Mouse (Mus musculus): Measurements from ENCODE around the gene Elfn2.

Elfn2 gene

GRCm38 (mm10) chr15:78718290-78719250, at the start of gene Elfn2:
TSS of gene Elfn2 (minus strand) at chr15:78718771.
- in situ Hi-C loops (cut with MboI): no loop called here

DNA sequence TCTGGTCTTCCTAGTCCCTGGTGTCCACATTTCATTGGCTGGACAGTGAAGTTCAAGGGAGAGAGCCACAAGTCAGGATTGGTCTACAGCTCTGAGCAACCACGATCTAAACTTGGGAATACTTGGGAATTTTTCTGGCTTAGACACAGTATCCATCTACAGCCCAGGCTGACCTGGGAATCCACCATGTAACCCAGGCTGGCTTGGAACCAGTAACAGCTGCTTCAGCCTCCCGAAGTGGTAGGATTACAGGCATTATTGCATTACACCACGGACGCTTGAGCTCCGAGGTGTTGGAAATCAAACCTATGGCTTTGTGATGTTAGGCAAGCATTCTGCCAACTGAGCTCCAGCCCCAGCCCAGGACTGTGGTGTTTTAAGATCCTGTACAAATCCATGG, 45.1 kb upstream of the Elfn2 start:
- in situ Hi-C loops (cut with MboI): no loop called here

DNA sequence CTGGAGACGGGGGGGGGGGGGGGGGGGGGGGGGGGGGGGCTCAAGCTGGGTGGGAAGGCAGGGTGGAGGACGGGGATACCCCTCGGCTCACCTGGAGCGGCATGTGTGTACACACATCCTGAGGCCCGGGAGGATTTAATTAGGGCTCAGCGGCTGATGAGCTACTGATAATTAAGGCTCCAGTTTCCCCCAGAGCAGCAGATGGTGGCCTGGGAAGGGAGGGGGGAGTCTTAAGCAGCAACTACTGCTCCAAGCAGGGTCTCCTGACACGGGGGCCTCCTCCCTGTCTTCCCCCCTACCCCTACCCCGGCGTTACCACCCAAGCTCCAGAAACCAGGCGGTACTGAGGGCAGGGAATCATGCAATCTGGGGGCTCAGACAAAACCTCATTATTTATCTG, 44.6 kb upstream of the Elfn2 start:
- in situ Hi-C loops (cut with MboI): no loop called here

GRCm38 (mm10) chr15:78761112-78761511, 42.5 kb upstream of the Elfn2 start:
- in situ Hi-C loops (cut with MboI): no loop called here

- in situ Hi-C loops (cut with MboI): no loop called here
These were observed 39.6 kb upstream of the Elfn2 start for GRCm38 (mm10) chr15:78758132-78758531.

DNA sequence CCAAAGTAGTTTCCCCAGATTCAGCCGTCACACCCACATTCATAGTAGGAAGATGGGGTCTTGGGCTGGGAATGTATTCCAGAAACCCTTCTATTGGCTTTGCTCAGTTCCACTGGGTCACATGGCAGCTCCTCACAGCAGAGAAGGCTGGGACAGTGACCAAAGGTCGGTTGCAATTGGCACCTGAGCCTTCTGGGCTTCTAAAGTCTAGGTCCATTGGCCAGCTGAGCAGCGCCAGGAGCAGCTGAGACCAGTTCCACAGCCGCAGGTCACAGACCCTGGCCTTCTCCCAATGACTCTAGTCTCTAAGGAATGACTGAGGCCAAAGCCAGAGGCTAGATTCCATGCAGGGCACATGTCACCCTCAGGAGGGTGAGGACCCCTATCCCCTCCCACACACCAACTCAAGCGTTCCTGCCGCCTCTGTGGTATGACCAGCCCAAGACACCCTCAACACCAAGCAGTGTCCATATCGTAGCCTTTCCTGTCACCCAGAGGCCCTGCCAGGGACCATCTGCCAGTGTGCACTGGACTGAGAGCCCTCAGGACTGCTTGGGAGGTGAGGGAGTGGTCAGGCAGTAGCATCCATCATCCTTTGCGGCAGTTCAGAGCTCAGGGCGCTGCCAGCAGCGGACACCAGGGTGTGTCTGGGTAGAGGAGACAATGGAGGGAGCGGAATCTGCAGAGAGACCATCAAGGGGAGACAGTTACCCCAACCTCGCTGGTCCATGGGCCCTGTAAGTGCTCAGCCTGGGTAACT, 37.6 kb upstream of the Elfn2 start:
- in situ Hi-C loops (cut with MboI): no loop called here

GRCm38 (mm10) chr15:78755226-78755625, 36.7 kb upstream of the Elfn2 start:
- in situ Hi-C loops (cut with MboI): no loop called here

DNA sequence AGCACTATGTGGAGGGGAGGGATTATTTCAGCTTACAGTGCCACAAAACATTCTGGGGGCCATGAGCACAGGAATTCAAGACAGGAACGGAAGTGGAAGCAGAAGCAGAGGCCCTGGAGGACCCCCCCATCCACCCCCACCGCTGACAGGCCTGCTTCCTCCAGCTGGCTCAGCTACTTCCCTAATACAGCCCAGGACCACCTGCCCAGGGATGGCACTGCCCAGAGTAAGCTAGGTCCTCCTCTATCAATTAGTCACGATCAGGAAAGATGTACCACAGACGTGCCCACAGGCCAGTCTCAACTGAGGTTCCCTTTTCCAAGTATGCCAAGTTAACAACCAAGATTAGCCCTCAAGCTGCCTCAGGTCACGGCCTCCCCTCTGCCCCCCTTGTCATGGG, 35.6 kb upstream of the Elfn2 start:
- in situ Hi-C loops (cut with MboI): no loop called here

GRCm38 (mm10) chr15:78752991-78753390, 34.4 kb upstream of the Elfn2 start:
- in situ Hi-C loops (cut with MboI): no loop called here

DNA sequence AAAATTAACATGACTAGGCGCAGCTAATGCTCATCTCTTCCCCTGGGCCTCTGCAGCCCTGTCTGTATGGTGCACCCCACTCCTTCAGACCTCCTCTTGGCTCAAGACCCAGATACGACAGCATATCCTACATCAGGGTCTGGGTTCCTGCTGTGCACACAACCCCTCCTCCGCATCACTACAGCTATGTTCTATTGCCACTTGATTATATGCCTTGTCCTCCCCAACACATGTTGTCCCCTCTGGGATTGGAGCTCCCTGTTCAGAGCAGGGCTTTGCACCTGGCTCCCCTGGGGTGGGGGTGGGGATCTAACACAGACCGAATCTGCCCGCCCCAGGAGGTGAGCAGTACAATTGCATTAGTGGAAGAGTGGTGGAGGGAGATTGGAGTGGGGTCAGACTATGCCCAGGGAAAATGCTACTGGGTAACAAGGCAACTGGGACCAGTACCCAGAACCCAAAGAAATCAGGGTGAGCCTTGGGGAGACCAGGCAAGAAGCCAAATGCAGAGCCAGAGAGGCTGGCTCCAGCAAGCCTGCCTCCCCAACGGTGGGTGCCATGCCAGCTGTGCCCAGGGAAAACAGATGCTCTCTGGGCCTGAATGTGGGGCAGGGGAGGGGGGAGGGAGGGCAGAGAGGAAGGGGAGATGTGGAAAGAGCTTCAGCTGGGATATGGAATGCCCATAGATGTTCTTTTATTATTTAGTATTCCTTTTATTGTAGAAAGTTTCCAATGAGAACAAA, 32.2 kb upstream of the Elfn2 start:
- in situ Hi-C loops (cut with MboI): no loop called here

- in situ Hi-C loops (cut with MboI): no loop called here
These were observed 31.3 kb upstream of the Elfn2 start for GRCm38 (mm10) chr15:78749855-78750254.

- in situ Hi-C loops (cut with MboI): no loop called here
These were observed 25.6 kb upstream of the Elfn2 start for GRCm38 (mm10) chr15:78744206-78744605.

DNA sequence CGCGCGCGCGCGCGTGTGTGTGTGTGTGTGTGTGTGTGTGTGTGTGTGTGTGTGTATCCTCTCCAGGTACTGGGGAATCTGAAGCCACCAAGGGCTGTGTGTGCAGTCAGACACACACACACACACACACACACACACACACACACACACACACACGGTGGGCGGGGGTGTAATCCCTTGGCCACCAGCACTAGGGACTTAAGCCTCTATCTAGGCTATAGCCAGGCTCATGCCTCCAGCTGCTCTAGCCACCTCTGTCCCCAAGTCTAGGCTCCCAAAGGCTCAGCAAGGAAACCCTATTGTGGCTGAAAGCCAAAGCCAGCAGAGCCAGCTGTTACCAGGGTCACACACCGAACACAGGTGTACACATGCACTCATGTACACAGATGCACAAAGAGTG, 24.3 kb upstream of the Elfn2 start:
- in situ Hi-C loops (cut with MboI): no loop called here

- in situ Hi-C loops (cut with MboI): no loop called here
These were observed 22.1 kb upstream of the Elfn2 start for GRCm38 (mm10) chr15:78740662-78741061.

DNA sequence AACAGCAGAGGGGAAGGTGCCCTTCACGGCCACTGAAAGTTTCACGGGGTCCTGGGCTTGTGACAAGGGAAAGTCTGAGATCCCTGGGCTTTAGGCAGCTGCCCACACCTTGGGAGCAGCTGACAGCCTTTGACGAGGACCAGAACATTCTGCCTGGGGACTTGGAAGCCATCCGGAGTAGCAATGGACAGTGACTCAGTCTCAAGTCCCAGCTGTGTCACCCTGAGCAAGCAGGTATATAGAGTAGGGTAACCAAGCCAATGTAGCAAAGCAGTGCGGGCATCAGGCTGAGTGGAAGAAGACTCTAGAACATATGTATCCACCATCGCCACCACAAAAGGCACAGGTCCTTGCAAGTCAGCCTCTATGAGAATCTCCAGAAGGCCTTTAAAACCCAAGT, 18.6 kb upstream of the Elfn2 start:
- in situ Hi-C loops (cut with MboI): no loop called here

- in situ Hi-C loops (cut with MboI): no loop called here
These were observed 18.1 kb upstream of the Elfn2 start for GRCm38 (mm10) chr15:78736681-78737100.

GRCm38 (mm10) chr15:78736181-78736579, 17.6 kb upstream of the Elfn2 start:
- in situ Hi-C loops (cut with MboI): no loop called here

GRCm38 (mm10) chr15:78735431-78736180, 17.0 kb upstream of the Elfn2 start:
- in situ Hi-C loops (cut with MboI): no loop called here

DNA sequence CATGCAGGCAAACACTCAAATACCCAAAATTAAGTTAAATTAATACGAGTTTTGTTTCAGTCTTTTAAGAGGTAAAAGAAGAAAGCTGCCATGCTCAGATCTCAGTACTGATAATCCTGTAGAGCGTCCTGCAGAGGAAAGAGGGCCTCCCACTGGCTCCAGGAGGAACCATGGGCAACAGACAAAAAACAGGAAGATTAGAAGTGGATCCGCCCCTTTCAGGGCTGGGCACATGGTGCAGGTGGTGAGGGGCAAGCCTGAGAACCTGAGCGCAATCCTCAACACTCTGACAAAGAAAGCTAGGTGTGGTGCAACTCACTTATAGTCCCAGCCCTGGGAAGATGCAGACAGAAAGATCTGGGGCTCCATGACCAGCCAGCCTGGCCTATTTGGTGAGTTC, 13.3 kb upstream of the Elfn2 start:
- in situ Hi-C loops (cut with MboI): no loop called here

GRCm38 (mm10) chr15:78730315-78731049, 11.9 kb upstream of the Elfn2 start:
- in situ Hi-C loops (cut with MboI): no loop called here

GRCm38 (mm10) chr15:78726697-78727096, 8.1 kb upstream of the Elfn2 start:
- in situ Hi-C loops (cut with MboI): no loop called here
